Mouse (Mus musculus) spleen, adult 12 weeks (tissue): Measurements from ENCODE around the gene Riox2.

Source experiments
- DNase-seq: peaks from one replicate; pipeline ENCODE4 v3.0.0; 2022; ENCODE audit warnings: low spot score

Gene Riox2

GRCm38 (mm10) chr16:59521752-59522423, 50.3 kb downstream of the Riox2 start:
- DNase-seq: no peak

- no peak for DNase-seq
These were observed 55.4 kb downstream of the Riox2 start for GRCm38 (mm10) chr16:59526939-59527338.

DNA sequence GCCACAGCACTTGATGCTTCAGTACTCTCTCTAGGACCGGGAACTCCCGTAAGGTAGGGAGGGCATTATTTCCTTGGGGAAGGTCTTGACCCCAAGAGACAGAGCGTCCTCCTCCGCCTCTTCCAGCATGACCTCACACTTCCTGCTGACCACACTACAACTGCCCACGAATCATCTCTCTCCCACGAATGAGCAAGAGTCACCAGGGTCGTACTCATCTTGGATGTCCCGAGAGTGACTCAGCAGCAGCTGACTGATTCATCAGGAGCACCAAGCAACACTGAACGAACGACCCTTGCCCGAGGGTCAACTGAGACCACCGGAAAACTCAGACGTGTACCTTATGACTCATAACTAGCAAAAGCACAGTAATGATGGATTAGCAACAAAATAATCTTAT, 58.0 kb downstream of the Riox2 start:
- DNase-seq: no peak

DNA sequence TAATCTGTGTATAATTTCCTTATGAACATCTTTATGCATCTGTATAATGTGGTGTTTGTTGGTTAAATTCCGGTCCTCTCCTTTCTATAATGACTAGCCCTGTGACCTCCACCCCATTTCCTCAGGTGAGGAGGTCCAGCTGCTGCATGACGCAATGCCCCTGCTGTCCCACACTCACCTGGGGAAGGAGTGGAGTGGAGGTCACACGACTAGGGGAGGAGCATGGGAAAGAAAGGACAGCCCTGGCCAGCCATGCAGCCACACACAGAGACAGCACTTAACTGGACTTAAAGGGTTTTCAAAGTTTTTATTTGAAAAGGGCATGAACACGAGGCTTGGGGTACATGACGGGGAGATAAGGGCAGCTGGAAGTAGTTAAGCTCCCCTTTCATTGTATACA, 59.7 kb downstream of the Riox2 start:
- no peak for DNase-seq

DNA sequence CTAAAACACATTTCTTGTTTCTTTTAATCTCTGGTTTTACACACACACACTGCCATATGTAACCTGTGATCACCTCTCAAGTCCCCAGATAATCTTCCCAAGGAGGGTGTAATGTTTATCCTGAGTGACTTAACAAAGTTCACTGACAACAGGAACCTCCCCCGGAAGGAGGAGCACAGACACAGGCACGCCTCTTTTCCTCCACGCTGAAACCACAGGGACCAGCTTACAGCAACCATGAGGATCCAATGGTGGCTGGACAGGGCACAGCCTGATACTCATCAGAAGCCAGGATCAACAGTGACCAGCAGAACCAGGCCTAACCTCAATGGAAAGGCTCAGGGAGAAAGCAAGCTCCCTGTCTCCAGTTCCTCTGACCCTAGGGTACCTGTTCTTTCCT, 61.0 kb downstream of the Riox2 start:
- no peak for DNase-seq

DNA sequence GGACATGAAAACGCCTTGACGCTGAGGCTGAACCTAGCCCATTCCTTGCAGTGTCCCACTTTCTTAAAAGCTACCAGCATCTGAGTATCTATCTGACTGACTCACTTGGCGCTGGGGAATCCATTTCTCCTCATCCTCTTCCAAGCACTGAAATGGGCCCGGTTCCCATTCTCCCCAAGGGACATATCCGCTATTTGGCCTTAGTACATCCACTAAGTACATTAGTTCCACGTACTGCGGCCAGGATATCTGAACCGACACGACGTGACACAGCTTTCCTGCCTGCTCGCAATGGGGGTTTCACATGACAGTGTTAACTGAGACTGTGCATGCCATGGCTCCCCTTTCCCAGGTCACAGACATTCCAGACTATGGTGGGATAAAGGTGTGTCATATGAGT, 62.8 kb downstream of the Riox2 start:
- no peak for DNase-seq

- DNase-seq: no peak
These were observed 64.1 kb downstream of the Riox2 start for GRCm38 (mm10) chr16:59535673-59536072.

DNA sequence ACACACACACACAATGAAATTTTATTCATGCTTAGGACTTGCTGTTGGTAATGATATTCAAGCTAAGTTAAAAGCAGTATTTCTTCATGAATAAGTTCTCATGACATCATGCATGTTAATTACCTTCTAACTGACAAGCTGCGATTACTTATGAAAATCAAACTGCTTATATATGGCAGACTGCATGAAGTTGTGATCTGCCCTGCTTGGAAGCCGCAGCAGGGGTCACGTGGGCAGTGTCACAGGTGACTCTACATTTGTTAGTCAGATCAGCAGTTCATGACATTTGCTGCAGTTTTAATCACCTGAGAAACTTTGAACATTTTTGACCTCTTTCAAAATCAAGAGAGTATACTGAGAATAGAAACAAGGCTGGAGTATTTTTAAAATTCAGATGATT, 69.4 kb downstream of the Riox2 start:
- no peak for DNase-seq

DNA sequence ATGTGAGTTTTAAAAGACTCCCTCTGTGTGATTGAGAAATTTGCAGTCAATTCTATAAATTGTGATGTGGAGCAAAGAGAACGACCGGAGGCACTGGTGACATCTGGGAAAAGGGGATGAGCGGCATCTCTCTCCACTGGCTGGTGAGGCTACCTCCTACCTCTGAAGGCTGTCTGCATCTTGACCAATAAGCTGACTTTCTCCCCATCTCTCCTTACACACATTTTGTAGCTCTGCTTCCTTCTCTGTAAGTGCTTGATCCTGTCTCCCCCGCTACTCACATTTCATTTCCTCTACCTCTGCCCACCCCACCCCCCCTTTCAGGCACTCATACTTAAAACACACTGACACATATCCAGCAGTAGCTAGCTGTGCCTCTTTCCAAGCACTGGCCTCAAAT, 69.8 kb downstream of the Riox2 start:
- no peak for DNase-seq
